Mouse (Mus musculus): ENCODE data around the gene Gm17657. TPM values are rescaled to one million over a fixed set of nuclear protein-coding genes. Genes with fewer than 3 reads are reported as not detected.

Gm17657 gene
- total and polyA plus RNA-seq, 2 experiments, result not detected

DNA sequence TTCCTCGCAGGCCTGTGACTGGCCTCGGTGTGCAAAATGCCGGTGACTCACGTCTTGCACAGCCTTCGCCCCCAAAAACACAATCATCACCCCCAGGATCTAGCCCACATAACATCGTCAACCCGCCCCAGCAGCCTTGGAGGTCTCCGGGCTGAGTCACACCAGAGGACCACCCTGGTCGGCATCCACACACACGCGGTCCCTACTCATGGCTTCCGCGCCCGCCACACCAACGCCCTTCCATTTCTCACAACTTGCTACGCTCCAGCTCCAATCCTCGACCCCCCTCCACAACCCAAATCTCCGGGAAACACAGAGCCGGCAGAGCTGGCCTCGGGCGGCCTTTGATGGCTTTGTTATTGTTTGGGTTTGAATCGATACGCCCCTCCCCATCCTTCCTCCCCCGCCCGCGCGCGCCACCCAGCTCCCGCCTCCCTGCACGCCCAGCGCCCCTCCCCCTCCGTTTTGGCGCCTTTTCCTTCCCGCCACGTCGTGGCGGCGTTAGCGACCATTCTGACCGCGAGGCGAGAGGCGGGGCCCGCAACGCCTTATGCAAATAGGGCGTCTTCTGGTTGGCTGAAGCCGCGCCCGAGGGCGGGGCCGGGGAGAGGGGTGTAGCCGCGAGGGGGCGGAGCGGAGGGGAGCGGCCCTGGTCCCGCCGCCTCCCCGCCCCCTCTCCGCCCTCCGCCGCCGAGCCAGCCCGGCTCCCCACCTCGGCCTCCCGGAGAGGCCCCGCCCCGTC is 59.3 kb downstream of the Gm17657 start:
- Histone ChIP-seq H3K27ac (replicated peaks; ENCODE audit: insufficient read depth, low read depth, low read length) (peak overlapping the region; percentile 89), H3K9ac (ENCODE audit: low read depth, low read length) (peak overlapping the region; percentile 97), H3K27me3 (ENCODE audit: control insufficient read depth, insufficient read depth, low read length) (no peaks in the 10 kb centered on the region), H3K79me2 (ENCODE audit: control insufficient read depth, insufficient read depth, low read length) (peaks cover 13% of the 10 kb centered on the region), H3K4me1 (ENCODE audit: control insufficient read depth, insufficient read depth, low read length) (peaks cover 14% of the 10 kb centered on the region), H3K36me3 (ENCODE audit: control insufficient read depth, insufficient read depth, low read length) (peaks cover 18% of the 10 kb centered on the region), H3K4me3 (ENCODE audit: insufficient read depth, low read depth, low read length) (peak overlapping the region; percentile 92)
- TF ChIP-seq POLR2A (IDR thresholded peaks at IDR 0.05; ENCODE audit: extremely low read depth, insufficient read depth, low read length), result peak; percentile 94
- TF ChIP-seq CTCF (IDR thresholded peaks at IDR 0.05; ENCODE audit: low read depth, low read length), result no peak
- WGBS, result under 1% methylated on average over 59 of the region's 68 CpGs
- peak; percentile 89 for DNase-seq (ENCODE audit: extremely low read depth, low read depth, low spot score)

- Histone ChIP-seq H3K36me3 (ENCODE audit: control insufficient read depth, insufficient read depth, low read length) (peaks cover 13% of the 10 kb centered on the region), H3K27me3 (ENCODE audit: control insufficient read depth, insufficient read depth, low read length) (no peaks in the 10 kb centered on the region), H3K4me1 (ENCODE audit: control insufficient read depth, insufficient read depth, low read length) (peaks cover 16% of the 10 kb centered on the region), H3K9ac (ENCODE audit: low read depth, low read length) (peak overlapping the region; percentile 97), H3K27ac (replicated peaks; ENCODE audit: insufficient read depth, low read depth, low read length) (peak overlapping the region; percentile 89), H3K4me3 (ENCODE audit: insufficient read depth, low read depth, low read length) (peak overlapping the region; percentile 92), H3K79me2 (ENCODE audit: control insufficient read depth, insufficient read depth, low read length) (peaks cover 13% of the 10 kb centered on the region)
- peak; percentile 75 for DNase-seq (ENCODE audit: extremely low read depth, low read depth, low spot score)
- WGBS, result 2% methylated on average over 30 of the region's 30 CpGs
- TF ChIP-seq CTCF (IDR thresholded peaks at IDR 0.05; ENCODE audit: low read depth, low read length) (no peak), POLR2A (IDR thresholded peaks at IDR 0.05; ENCODE audit: extremely low read depth, insufficient read depth, low read length) (no peak)
Observed at GRCm38 (mm10) chr17:29488978-29489970, 60.2 kb downstream of the Gm17657 start.

DNA sequence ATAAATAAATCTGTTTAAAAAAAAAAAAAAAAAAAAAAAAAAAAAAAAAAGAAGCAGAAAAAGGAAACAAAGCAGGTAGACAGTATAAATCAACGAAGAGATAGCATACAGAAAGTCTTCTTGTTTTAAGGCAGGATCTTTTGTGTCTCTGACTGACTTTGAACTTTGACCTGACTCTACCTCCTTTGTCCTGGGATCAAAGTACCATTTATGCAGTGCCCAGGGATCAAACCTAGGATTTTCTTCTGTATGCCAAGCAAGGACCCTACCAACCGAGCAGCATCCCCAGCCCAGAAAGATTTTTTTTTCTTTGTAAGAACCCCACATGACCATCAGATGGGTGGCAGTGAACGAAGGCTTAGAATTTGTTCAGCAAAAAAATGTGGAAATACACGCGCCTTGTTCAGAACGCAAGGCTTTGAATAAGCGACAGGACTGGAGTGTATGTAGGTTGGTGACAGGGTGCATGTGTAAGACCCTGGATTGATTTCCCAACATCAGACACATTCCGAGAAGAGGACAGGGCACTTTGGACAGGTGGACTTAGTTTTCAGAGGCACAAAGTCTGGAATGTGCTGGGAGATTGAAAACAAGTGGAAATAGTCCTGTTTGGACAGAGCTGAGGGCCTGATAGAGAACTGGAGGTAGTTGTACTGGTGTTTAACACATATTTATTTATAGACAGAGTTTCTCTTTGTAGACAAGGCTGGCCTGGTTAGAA is 61.0 kb downstream of the Gm17657 start:
- Histone ChIP-seq H3K9ac (ENCODE audit: low read depth, low read length) (peak overlapping the region; percentile 65), H3K4me3 (ENCODE audit: insufficient read depth, low read depth, low read length) (peak overlapping the region; percentile 9; the same call in 1 of the 2 replicates), H3K79me2 (ENCODE audit: control insufficient read depth, insufficient read depth, low read length) (peaks cover 13% of the 10 kb centered on the region), H3K4me1 (ENCODE audit: control insufficient read depth, insufficient read depth, low read length) (peaks cover 13% of the 10 kb centered on the region), H3K36me3 (ENCODE audit: control insufficient read depth, insufficient read depth, low read length) (peaks cover 4% of the 10 kb centered on the region), H3K27ac (replicated peaks; ENCODE audit: insufficient read depth, low read depth, low read length) (peak overlapping the region; percentile 89), H3K27me3 (ENCODE audit: control insufficient read depth, insufficient read depth, low read length) (no peaks in the 10 kb centered on the region)
- TF ChIP-seq CTCF (IDR thresholded peaks at IDR 0.05; ENCODE audit: low read depth, low read length) (no peak), POLR2A (IDR thresholded peaks at IDR 0.05; ENCODE audit: extremely low read depth, insufficient read depth, low read length) (no peak)
- peak; percentile 98 for DNase-seq (ENCODE audit: extremely low read depth, low read depth, low spot score)
- 29% methylated on average over 8 of the region's 8 CpGs for WGBS

DNA sequence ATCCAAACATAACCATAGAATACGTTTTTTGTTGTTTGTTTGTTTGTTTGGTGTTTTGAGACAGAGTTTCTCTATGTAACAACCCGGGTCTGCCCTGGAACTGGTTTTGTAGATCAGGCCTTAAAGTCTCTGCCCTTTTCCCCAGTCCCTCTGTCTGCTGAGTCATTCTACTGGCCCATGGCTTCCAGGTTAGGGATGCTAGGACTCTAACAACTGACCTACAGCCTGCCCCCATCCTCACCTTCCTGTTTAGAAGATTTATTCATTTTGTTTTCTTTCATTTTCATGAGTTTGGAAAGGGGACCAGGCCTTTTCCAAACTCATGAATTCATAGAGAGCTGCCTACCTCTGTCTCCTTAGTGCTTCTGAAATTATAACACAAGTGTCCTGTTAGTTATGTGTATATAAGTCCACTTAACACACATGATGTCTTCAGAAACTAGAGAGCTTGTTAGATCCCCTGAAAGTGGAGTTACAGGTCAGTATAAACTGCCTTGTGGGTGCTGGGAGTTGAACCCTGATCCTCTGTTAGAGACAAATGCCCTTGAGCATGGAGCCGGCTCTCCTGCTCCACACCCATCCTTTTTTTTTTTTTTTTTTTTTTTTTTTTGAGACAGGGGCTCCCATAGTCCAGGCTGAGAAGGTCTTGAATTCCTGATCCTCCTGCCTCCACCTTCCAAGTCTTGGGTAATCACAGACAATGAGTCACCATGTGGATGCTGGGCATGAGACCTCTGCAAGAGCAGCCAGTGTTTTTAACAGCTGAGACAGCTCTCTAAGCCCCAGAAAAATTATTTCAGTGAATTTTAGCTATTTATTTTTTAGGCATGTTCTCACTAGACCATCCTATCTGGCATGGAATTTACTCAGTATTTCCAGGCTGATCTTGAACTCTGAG is 63.9 kb downstream of the Gm17657 start:
- Histone ChIP-seq H3K4me3 (ENCODE audit: insufficient read depth, low read depth, low read length) (no peak overlapping the region), H3K9ac (ENCODE audit: low read depth, low read length) (no peak overlapping the region), H3K27ac (replicated peaks; ENCODE audit: insufficient read depth, low read depth, low read length) (peak overlapping the region; percentile 60), H3K27me3 (ENCODE audit: control insufficient read depth, insufficient read depth, low read length) (no peaks in the 10 kb centered on the region), H3K4me1 (ENCODE audit: control insufficient read depth, insufficient read depth, low read length) (peaks cover 13% of the 10 kb centered on the region), H3K36me3 (ENCODE audit: control insufficient read depth, insufficient read depth, low read length) (no peaks in the 10 kb centered on the region), H3K79me2 (ENCODE audit: control insufficient read depth, insufficient read depth, low read length) (no peaks in the 10 kb centered on the region; the same call in 1 of the 2 replicates)
- WGBS, result 27% methylated on average over 3 of the region's 3 CpGs
- no peak for TF ChIP-seq POLR2A (IDR thresholded peaks at IDR 0.05; ENCODE audit: extremely low read depth, insufficient read depth, low read length)
- no peak for TF ChIP-seq CTCF (IDR thresholded peaks at IDR 0.05; ENCODE audit: low read depth, low read length)
- DNase-seq (ENCODE audit: extremely low read depth, low read depth, low spot score), result peak; percentile 69
